Mouse (Mus musculus): ENCODE data around the gene Trpv4. TPM values are rescaled to one million over a fixed set of nuclear protein-coding genes. Genes with fewer than 3 reads are reported as not detected.

The Trpv4 gene
- total RNA-seq (2021), result 1 to 10 TPM; 1.9 to 2.2 TPM

- intact Hi-C loops (cut with DNase I), result no loop called here
- no peak for DNase-seq (ENCODE audit: low spot score in 2 of 2)
These were observed at the start of gene Trpv4 for GRCm38 (mm10) chr5:114658255-114658654. Gene Trpv4, minus strand, starts transcription at chr5:114658421.

- peak; percentile 92 to 94 for DNase-seq (ENCODE audit: low spot score in 2 of 2)
- intact Hi-C loops (cut with DNase I), result no loop called here
These were observed 49.2 kb upstream of the Trpv4 start, which contains the start of gene Tchp for GRCm38 (mm10) chr5:114707265-114708068. Gene Tchp, plus strand, starts transcription at chr5:114707760.

DNA sequence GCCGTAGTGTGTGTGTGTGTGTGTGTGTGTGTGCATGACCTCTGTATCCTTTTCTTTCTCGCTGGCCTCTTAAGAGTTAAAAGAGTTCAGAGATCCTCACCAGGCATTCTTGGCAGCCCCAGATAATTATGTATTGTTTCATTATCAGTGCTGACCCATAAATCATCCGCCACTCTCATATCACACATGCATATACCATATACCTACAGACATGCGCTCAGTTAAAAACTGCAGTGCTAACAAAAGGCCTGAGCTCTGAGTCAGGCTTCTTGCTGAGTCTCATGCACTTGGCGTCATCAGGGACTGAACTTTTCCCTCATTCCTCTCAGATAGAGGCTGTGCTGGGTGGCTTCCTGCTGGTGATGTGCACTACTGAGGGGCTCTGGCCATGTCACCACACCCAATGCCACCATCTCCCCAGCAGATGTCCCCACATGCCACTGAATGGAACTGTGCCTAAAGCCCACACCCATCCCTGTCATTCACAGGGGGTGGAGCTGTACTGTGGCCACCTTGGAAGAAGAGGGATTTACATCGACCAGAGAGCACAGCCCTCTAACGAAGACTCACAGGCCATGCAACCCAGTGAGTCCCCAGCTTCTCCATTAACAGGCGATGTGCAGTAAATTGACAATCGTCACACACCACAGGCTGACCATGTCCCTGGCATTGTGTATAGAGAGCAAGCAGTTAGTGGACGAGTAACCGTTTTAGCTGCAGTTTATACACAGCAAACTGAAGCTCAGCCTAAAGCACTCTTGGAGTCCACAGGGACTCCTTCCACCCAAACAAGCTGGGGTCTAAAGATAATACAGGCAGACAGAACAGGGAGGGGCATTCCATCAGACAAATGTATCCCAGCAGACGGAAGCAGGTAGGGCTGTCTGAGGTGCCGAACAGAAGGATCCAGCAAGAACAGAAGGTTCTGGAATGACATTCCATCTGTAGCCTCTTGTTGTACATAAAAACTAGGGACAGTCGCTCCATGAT, 44.5 kb upstream of the Trpv4 start:
- DNase-seq (ENCODE audit: low spot score in 2 of 2), result no peak
- intact Hi-C loops (cut with DNase I), result no loop called here

DNA sequence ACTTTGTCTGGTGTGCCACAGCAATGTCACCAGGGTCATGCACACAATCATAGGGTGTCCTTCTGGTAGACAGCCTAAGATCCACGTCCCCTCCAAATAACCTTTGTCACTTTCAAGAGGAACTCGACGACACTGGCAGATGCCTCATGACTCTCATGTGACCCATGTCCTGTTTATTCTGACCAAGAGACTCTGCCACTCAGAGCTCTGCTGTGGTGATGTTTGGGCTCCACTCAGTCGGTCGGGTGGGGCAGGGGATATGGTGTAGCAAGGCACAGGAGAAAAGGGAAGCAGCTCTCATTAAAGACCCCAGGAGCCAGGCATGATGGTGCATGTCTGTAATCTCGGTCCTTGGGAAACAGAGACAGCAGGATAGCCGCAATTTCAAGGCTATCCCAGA, 40.8 kb upstream of the Trpv4 start:
- DNase-seq (ENCODE audit: low spot score in 2 of 2), result peak in 1 of 2 experiments; percentile 16
- intact Hi-C loops (cut with DNase I), result no loop called here

DNA sequence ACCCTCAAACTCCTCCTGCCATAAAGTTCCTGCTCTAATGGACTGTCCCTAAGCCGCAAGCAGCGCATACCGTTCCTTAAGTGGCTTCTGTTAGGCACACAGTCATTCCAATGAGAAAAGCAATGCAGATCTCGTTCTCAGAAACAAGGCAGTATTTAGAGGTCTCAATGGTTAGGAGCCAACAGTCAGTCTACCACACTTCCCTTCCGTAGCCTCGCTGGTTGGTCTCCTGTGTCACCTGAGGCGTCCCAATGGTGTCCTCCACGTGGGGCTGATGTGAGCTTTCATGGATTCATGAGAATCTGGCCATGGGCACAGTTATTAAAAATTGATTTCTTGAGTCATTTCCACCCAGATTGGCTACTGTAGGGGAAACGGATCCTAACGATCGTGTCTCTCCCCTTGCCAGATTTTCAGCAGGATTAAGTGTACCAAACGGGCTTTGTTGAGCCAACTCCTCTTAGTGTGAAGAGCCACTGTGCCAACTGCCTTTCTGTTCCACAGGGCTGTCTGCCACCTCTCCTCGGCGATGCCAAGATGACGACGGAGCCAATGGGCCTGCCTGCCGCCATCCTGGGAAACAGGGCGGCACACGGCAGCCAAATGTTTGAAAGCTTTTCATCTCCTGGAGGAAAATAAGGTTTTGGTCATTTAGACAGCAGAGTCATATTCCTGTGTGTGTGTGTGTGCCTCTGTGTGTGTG, 40.0 kb upstream of the Trpv4 start:
- intact Hi-C loops (cut with DNase I), result no loop called here

DNA sequence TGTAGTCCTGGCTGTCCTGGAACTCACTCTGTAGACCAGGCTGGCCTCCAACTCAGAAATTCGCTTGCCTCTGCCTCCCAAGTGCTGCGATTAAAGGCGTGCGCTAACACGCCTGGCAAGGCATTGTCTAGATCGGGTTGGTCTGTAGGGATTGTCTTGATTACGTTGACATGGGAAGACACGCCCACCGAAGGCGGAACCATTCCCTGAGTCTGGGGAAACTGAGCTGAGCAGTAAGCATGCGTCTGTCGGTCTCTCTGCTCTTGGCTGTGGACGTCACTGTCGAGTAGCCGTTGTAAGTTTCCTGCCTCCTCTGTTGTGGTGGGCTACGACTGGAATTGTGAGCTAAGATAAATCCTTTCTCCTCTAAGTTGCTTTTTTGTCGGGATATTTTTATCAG, 38.7 kb upstream of the Trpv4 start:
- intact Hi-C loops (cut with DNase I), result no loop called here
- DNase-seq (ENCODE audit: low spot score in 2 of 2), result no peak

More for the DNA sequence above, 40.0 kb upstream of the Trpv4 start:
- peak; percentile 50 to 79 for DNase-seq (ENCODE audit: low spot score in 2 of 2)

DNA sequence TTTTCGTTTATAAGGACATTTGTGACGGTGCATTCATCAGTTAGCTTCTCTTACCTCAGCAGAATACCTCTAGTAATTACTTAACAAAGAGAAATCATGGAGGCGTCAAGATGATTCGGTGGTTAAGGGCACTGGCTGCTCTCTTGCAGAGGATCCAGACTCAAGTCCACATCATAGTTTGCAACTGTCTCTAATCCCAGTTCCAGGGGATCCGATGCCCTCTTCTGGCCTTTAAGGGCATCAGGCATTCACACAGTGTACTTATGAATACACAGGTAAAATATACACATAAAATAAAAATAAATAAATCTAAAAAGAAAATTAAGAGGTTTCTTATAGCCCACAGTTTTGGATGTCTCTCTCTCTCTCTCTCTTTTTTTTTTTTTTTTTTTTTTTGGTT, 37.6 kb upstream of the Trpv4 start:
- intact Hi-C loops (cut with DNase I), result no loop called here
- no peak for DNase-seq (ENCODE audit: low spot score in 2 of 2)

DNA sequence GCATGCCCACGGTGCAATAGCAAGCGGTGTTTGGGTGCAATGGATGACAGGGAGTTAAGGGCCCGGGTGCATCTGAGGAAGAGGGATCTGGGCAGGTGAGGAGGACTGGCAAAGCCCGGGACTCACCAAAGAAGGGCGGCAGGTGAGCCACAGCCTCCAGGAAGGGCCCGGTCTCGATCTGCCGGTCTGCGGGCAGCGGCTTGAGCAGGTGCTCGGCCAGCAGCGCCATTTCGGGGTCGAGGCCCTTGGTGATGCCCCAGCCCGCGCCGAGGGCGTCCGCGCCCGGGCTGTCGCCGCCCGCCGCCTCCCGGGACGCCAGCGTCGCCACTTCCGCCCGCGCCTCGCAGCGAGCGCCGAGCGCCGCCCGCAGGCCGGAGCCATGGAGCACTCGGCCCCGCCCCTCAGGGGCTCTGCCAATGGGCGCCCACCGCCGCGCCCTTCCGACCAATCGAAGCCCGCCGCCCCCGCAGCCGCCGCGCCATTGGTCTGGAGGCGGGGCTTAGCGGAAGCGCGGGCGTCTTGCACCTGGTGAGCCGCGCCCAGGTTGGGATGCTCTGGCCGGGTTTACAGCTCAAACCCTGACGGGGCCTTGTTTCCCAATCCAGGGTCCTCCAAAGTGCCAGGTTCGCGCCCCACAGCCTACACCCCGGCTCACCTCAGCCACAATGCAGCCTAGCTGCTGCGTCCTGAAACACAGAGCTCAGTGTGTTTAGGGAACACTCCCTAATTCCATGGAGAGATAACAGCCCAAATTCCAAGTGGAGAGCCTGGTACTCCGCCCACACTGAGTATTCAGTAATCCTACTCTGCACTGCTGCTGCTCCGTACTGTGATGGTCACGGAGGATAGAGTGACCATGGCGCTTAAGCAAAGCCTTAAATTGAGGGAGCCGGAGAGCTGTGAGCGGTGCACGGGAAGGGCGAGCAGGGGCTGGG, 32.7 kb upstream of the Trpv4 start, which contains the start of gene Gltp:
Gene Gltp, minus strand, starts transcription at position 352 of the 935 bp plus-strand sequence.
- intact Hi-C loops (cut with DNase I), result loop anchor here (1.0 kb wide), 2 partner anchors 24 to 52 kb away; no protein-coding TSS in a partner anchor
- peak; percentile 95 for DNase-seq (ENCODE audit: low spot score in 2 of 2)

- peak in 1 of 2 experiments; percentile 16 for DNase-seq (ENCODE audit: low spot score in 2 of 2)
- intact Hi-C loops (cut with DNase I), result no loop called here
These were observed 31.6 kb upstream of the Trpv4 start for GRCm38 (mm10) chr5:114689700-114690366.

DNA sequence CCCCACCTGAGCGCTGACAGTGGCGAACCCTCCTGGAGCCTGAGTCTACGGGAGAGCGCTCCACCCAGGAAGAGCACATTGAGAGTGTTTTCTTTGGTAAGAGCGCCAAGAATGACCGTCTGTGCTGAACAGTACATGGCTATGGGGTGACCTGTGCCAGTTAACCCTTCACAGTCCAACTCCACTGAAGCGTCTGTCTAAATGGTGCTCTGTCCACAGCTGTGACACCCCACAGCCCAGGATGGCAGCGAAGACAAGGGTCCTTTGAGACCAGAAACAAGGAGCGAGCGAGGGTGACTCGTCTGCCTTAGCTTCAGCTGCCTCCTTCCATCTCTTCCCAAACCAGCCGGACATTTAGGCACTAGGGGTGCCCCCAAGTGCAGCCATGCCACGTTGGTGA, 30.5 kb upstream of the Trpv4 start:
- intact Hi-C loops (cut with DNase I), result no loop called here
- peak in 1 of 2 experiments; percentile 23 for DNase-seq (ENCODE audit: low spot score in 2 of 2)

- no peak for DNase-seq (ENCODE audit: low spot score in 2 of 2)
- intact Hi-C loops (cut with DNase I), result no loop called here
These were observed 29.7 kb upstream of the Trpv4 start for GRCm38 (mm10) chr5:114687901-114688300.

GRCm38 (mm10) chr5:114686726-114687210, 28.5 kb upstream of the Trpv4 start:
- DNase-seq (ENCODE audit: low spot score in 2 of 2), result no peak
- intact Hi-C loops (cut with DNase I), result no loop called here

- intact Hi-C loops (cut with DNase I), result no loop called here
- DNase-seq (ENCODE audit: low spot score in 2 of 2), result no peak
These were observed 27.8 kb upstream of the Trpv4 start for GRCm38 (mm10) chr5:114685986-114686385.

- intact Hi-C loops (cut with DNase I), result no loop called here
These were observed 23.5 kb upstream of the Trpv4 start for GRCm38 (mm10) chr5:114681717-114682116.

GRCm38 (mm10) chr5:114680676-114681285, 22.6 kb upstream of the Trpv4 start:
- intact Hi-C loops (cut with DNase I), result no loop called here
- DNase-seq (ENCODE audit: low spot score in 2 of 2), result no peak

More at GRCm38 (mm10) chr5:114681717-114682116, 23.5 kb upstream of the Trpv4 start:
- no peak for DNase-seq (ENCODE audit: low spot score in 2 of 2)

DNA sequence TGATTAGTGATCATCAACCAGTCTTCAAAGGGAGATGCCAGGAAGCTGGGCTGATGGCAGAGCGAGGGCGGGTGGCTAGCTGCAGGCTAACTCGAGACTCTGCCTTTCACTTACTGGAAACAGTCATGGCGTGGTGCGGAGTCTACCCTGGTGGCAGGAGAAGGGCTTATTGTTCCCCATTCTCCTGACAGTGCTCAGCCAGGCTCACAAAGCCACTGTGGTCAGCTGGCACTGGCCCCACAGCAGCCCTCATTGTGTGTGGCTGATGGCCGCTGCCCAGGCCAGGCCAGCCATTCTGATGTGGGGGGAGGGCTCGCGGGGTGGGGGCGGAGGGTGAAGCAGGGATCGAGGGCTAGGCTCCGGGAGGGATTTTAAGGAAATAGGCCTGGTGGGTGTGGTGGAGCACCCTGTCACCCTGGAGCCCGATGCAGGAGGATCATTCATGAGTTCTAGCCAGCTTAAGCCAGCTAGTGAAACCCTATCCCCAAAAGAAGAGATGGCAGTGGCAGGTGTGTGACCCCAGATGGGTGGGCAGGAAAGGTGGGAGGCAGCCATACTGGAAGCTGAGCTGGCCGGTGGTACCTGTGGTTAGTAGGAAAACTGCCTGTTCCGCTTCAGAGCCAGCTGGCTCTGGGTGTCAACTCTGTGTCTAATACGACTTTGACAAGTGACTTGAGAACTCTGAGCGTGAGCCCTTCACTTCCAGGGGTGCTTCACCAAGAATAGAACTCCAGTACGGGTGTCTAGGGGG, 21.8 kb upstream of the Trpv4 start:
- intact Hi-C loops (cut with DNase I), result no loop called here
- DNase-seq (ENCODE audit: low spot score in 2 of 2), result peak in 1 of 2 experiments; percentile 30

- intact Hi-C loops (cut with DNase I), result no loop called here
These were observed 16.4 kb upstream of the Trpv4 start for GRCm38 (mm10) chr5:114674594-114674993.

More at GRCm38 (mm10) chr5:114674594-114674993, 16.4 kb upstream of the Trpv4 start:
- no peak for DNase-seq (ENCODE audit: low spot score in 2 of 2)
